Mouse (Mus musculus) embryonic fibroblast, embryonic 13.5 days (primary cell): Measurements from ENCODE around the gene P4ha2.

Source experiments
- CTCF ChIP-seq: IDR thresholded peaks from 2 replicates; pipeline ENCODE4 v1.5.1; 2011; ENCODE audit warnings: mild to moderate bottlenecking, control low read depth, low read length, moderate library complexity, borderline replicate concordance; ENCODE audit not compliant: insufficient read depth
- POLR2A ChIP-seq: IDR thresholded peaks from 2 replicates; pipeline ENCODE4 v1.6.1; 2011; ENCODE audit warnings: low read depth, mild to moderate bottlenecking, control low read depth, low read length, moderate library complexity

GRCm38 (mm10) chr11:54059526-54059925, 40.4 kb upstream of the P4ha2 start:
- TF ChIP-seq CTCF (no peak), POLR2A (no peak)
